In genomic region chr5:137291381-137291926, GRCm38 (mm10) we compare ENCODE assay signal across 11 mouse cellular contexts. TPM values are rescaled to one million over a fixed set of nuclear protein-coding genes. Genes with fewer than 3 reads are reported as not detected.
A peak's percentile ranks its signal among the peaks of the same experiment; 100 is the strongest.
DNase-seq lines count a peak whose midpoint lies in the region; ATAC-seq lines count a peak whose summit lies in the region.
"Had no signal": no experiment of that assay in that cellular context is flagged by ENCODE, and none has a peak within 500 bp of the region (broad histone marks: within the 10 kb centered on the region; RNA-seq: fewer than 3 reads in every experiment).

No protein-coding gene starts in this region.

- no peak for ATAC-seq in forebrain, embryonic 12.5 days (ENCODE audit: low FRiP score)
- no peak for ATAC-seq in forebrain, embryonic 15.5 days (replicated peaks)
- ATAC-seq in intestine, embryonic 16.5 days: no peak
- no peak for ATAC-seq in intestine, embryonic 15.5 days
- ATAC-seq: activated CD4-positive, CD25-positive, alpha-beta regulatory T cell, adult 4 months; forebrain, postnatal 0 days; hindbrain, postnatal 0 days had no signal

- H3K9me3 ChIP-seq in forebrain, embryonic 12.5 days: no peaks in the 10 kb centered on the region
- H3K9me3 ChIP-seq in forebrain, embryonic 15.5 days: no peaks in the 10 kb centered on the region
- H3K9me3 ChIP-seq in intestine, embryonic 16.5 days (ENCODE audit: control insufficient read depth, low read length): no peaks in the 10 kb centered on the region
- H3K9me3 ChIP-seq in intestine, embryonic 15.5 days: no peaks in the 10 kb centered on the region
- H3K9me3 ChIP-seq: embryonic facial prominence, embryonic 13.5 days had no signal

- peak; percentile 27 to 67 for DNase-seq in spleen, postnatal 4 days (ENCODE audit: low spot score in 2 of 2)
- no peak for DNase-seq in spleen, postnatal 36 days (ENCODE audit: low spot score in 2 of 2)
- DNase-seq in layer of hippocampus, postnatal 10 days (ENCODE audit: low spot score in 2 of 2): no peak
- DNase-seq: forebrain, postnatal 0 days had no signal

- H3K36me3 ChIP-seq in forebrain, embryonic 12.5 days (replicated peaks): peaks cover 17% of the 10 kb centered on the region
- peaks cover 15% of the 10 kb centered on the region for H3K36me3 ChIP-seq in forebrain, embryonic 15.5 days
- H3K36me3 ChIP-seq in intestine, embryonic 16.5 days (ENCODE audit: control insufficient read depth, insufficient read depth, low read length): peaks cover 11% of the 10 kb centered on the region
- H3K36me3 ChIP-seq in intestine, embryonic 15.5 days: peaks cover 6% of the 10 kb centered on the region; the same call in 1 of the 2 replicates

- no peak overlapping the region for H3K27ac ChIP-seq in forebrain, embryonic 12.5 days
- no peak overlapping the region for H3K27ac ChIP-seq in forebrain, embryonic 15.5 days (replicated peaks)
- H3K27ac ChIP-seq in intestine, embryonic 16.5 days (ENCODE audit: low read length): no peak overlapping the region
- H3K27ac ChIP-seq in intestine, embryonic 15.5 days: no peak overlapping the region
- H3K27ac ChIP-seq: embryonic facial prominence, embryonic 13.5 days; hindbrain, postnatal 0 days had no signal

- no peak overlapping the region for H3K9ac ChIP-seq in forebrain, embryonic 12.5 days
- no peak overlapping the region for H3K9ac ChIP-seq in forebrain, embryonic 15.5 days (replicated peaks)
- peak overlapping the region; percentile 28; the same call in 1 of the 2 replicates for H3K9ac ChIP-seq in intestine, embryonic 16.5 days (ENCODE audit: low read depth, low read length)
- H3K9ac ChIP-seq in intestine, embryonic 15.5 days: no peak overlapping the region
- H3K9ac ChIP-seq: embryonic facial prominence, embryonic 13.5 days; forebrain, postnatal 0 days had no signal

- 82% methylated on average over 15 of the region's 15 CpGs for WGBS in forebrain, embryonic 12.5 days
- WGBS in forebrain, embryonic 15.5 days: 83% methylated on average over 15 of the region's 15 CpGs
- 82% methylated on average over 15 of the region's 15 CpGs for WGBS in intestine, embryonic 16.5 days
- WGBS in intestine, embryonic 15.5 days: 75% methylated on average over 15 of the region's 15 CpGs

- no peak overlapping the region for H3K4me3 ChIP-seq in forebrain, embryonic 12.5 days (replicated peaks)
- H3K4me3 ChIP-seq in forebrain, embryonic 15.5 days: no peak overlapping the region
- H3K4me3 ChIP-seq in intestine, embryonic 16.5 days (ENCODE audit: low read length): no peak overlapping the region
- no peak overlapping the region for H3K4me3 ChIP-seq in intestine, embryonic 15.5 days (replicated peaks)
- H3K4me3 ChIP-seq: embryonic facial prominence, embryonic 13.5 days had no signal

- H3K4me2 ChIP-seq in forebrain, embryonic 12.5 days: 0 out of 2 replicates have a peak overlapping the region, but pooled peaks have one; percentile 1
- no peak overlapping the region for H3K4me2 ChIP-seq in forebrain, embryonic 15.5 days (replicated peaks)
- no peak overlapping the region for H3K4me2 ChIP-seq in intestine, embryonic 16.5 days (ENCODE audit: low read depth, low read length)
- H3K4me2 ChIP-seq in intestine, embryonic 15.5 days (replicated peaks): no peak overlapping the region
- H3K4me2 ChIP-seq: embryonic facial prominence, embryonic 13.5 days had no signal

- H3K4me1 ChIP-seq in forebrain, embryonic 12.5 days: peaks cover 51% of the 10 kb centered on the region
- peaks cover 46% of the 10 kb centered on the region for H3K4me1 ChIP-seq in forebrain, embryonic 15.5 days
- peaks cover 51% of the 10 kb centered on the region for H3K4me1 ChIP-seq in intestine, embryonic 16.5 days (ENCODE audit: control insufficient read depth, insufficient read depth, low read length)
- peaks cover 46% of the 10 kb centered on the region for H3K4me1 ChIP-seq in intestine, embryonic 15.5 days (replicated peaks)

- peaks cover 62% of the 10 kb centered on the region for H3K27me3 ChIP-seq in forebrain, embryonic 12.5 days
- H3K27me3 ChIP-seq in forebrain, embryonic 15.5 days: peaks cover 27% of the 10 kb centered on the region
- peaks cover 29% of the 10 kb centered on the region for H3K27me3 ChIP-seq in intestine, embryonic 16.5 days (replicated peaks; ENCODE audit: control insufficient read depth, insufficient read depth, low read length)
- H3K27me3 ChIP-seq in intestine, embryonic 15.5 days (replicated peaks): peaks cover 33% of the 10 kb centered on the region

RNA-seq across cellular contexts. Expression of gene Ufsp1, which starts 3.0 kb away (rescaled TPM):
- 6.0 and 7.2 TPM in 2 replicates for polyA plus RNA-seq in forebrain, embryonic 12.5 days (2016; fragmentation: Nextera tagmentation; extraction: Ambion mirVana)
- polyA plus RNA-seq in forebrain, embryonic 15.5 days (2015; fragmentation: Nextera tagmentation; extraction: Ambion mirVana): 8.4 and 9.4 TPM in 2 replicates
- 9.5 and 10.7 TPM in 2 replicates for polyA plus RNA-seq in intestine, embryonic 16.5 days (2015; fragmentation: Nextera tagmentation; extraction: Ambion mirVana)
- 7.8 and 8.5 TPM in 2 replicates for polyA plus RNA-seq in intestine, embryonic 15.5 days (2015; fragmentation: Nextera tagmentation; extraction: Ambion mirVana)
- 10 to 100 TPM; 20.4 to 21.8 TPM for total RNA-seq in layer of hippocampus, postnatal 10 days (2021)

RNA-seq across cellular contexts. Expression of gene Ache, which starts 4.1 kb away (rescaled TPM):
- 3.1 and 3.6 TPM in 2 replicates for polyA plus RNA-seq in forebrain, embryonic 12.5 days (2016; fragmentation: Nextera tagmentation; extraction: Ambion mirVana)
- 7.7 and 11.2 TPM in 2 replicates for polyA plus RNA-seq in forebrain, embryonic 15.5 days (2015; fragmentation: Nextera tagmentation; extraction: Ambion mirVana)
- 9.0 and 9.3 TPM in 2 replicates for polyA plus RNA-seq in intestine, embryonic 16.5 days (2015; fragmentation: Nextera tagmentation; extraction: Ambion mirVana)
- polyA plus RNA-seq in intestine, embryonic 15.5 days (2015; fragmentation: Nextera tagmentation; extraction: Ambion mirVana): 9.5 and 9.7 TPM in 2 replicates
- total RNA-seq in layer of hippocampus, postnatal 10 days (2021): 10 to 100 TPM; 93.0 to 97.4 TPM
- polyA plus RNA-seq: activated CD4-positive, CD25-positive, alpha-beta regulatory T cell, adult 4 months had no signal

RNA-seq across cellular contexts. Expression of gene Srrt, which starts 16.0 kb away (rescaled TPM):
- polyA plus RNA-seq in forebrain, embryonic 12.5 days (2016; fragmentation: Nextera tagmentation; extraction: Ambion mirVana): 184 and 198 TPM in 2 replicates
- 118 and 129 TPM in 2 replicates for polyA plus RNA-seq in forebrain, embryonic 15.5 days (2015; fragmentation: Nextera tagmentation; extraction: Ambion mirVana)
- 106 and 113 TPM in 2 replicates for polyA plus RNA-seq in intestine, embryonic 16.5 days (2015; fragmentation: Nextera tagmentation; extraction: Ambion mirVana)
- polyA plus RNA-seq in intestine, embryonic 15.5 days (2015; fragmentation: Nextera tagmentation; extraction: Ambion mirVana): 117 and 120 TPM in 2 replicates
- total RNA-seq in layer of hippocampus, postnatal 10 days (2021): 100 to 1,000 TPM; 188 to 191 TPM

RNA-seq across cellular contexts. Expression of gene Trip6, which starts 22.8 kb away (rescaled TPM):
- polyA plus RNA-seq in forebrain, embryonic 12.5 days (2016; fragmentation: Nextera tagmentation; extraction: Ambion mirVana): 41.3 and 43.9 TPM in 2 replicates
- polyA plus RNA-seq in forebrain, embryonic 15.5 days (2015; fragmentation: Nextera tagmentation; extraction: Ambion mirVana): 19.1 and 21.1 TPM in 2 replicates
- polyA plus RNA-seq in intestine, embryonic 16.5 days (2015; fragmentation: Nextera tagmentation; extraction: Ambion mirVana): 61.2 and 68.0 TPM in 2 replicates
- polyA plus RNA-seq in intestine, embryonic 15.5 days (2015; fragmentation: Nextera tagmentation; extraction: Ambion mirVana): 63.9 and 64.8 TPM in 2 replicates
- 1 to 10 TPM; 6.2 to 7.7 TPM for total RNA-seq in layer of hippocampus, postnatal 10 days (2021)

RNA-seq across cellular contexts. Expression of gene Slc12a9, which starts 41.9 kb away (rescaled TPM):
- 17.3 and 17.4 TPM in 2 replicates for polyA plus RNA-seq in forebrain, embryonic 12.5 days (2016; fragmentation: Nextera tagmentation; extraction: Ambion mirVana)
- 20.1 and 23.1 TPM in 2 replicates for polyA plus RNA-seq in forebrain, embryonic 15.5 days (2015; fragmentation: Nextera tagmentation; extraction: Ambion mirVana)
- 14.7 and 15.7 TPM in 2 replicates for polyA plus RNA-seq in intestine, embryonic 16.5 days (2015; fragmentation: Nextera tagmentation; extraction: Ambion mirVana)
- polyA plus RNA-seq in intestine, embryonic 15.5 days (2015; fragmentation: Nextera tagmentation; extraction: Ambion mirVana): 14.3 and 15.9 TPM in 2 replicates
- total RNA-seq in layer of hippocampus, postnatal 10 days (2021): 10 to 100 TPM; 28.8 to 30.7 TPM

Comparison
In these comparisons a context has a peak if more than half of its experiments do, and no peak if none do; other contexts are left out.
1. DNase-seq: peak in spleen, postnatal 4 days (2 of 2); none in spleen, postnatal 36 days (0 of 2) and layer of hippocampus, postnatal 10 days (0 of 2).